Mouse (Mus musculus) kidney, adult 2 months (tissue): Measurements from ENCODE around the gene March2.

Source experiments
- CTCF ChIP-seq: fragments of 200-500 bp; conservative IDR thresholded peaks from 2 replicates; pipeline ENCODE4 v1.5.1; 2011; ENCODE audit warnings: low read depth, mild to moderate bottlenecking, control low read depth, low read length, moderate library complexity, mixed read lengths; ENCODE audit not compliant: insufficient read depth, insufficient read length
- POLR2A ChIP-seq: fragments of 200-500 bp; IDR thresholded peaks from one replicate; pipeline ENCODE4 v1.6.1; 2011; ENCODE audit warnings: low read depth, low read length, control low read depth

DNA sequence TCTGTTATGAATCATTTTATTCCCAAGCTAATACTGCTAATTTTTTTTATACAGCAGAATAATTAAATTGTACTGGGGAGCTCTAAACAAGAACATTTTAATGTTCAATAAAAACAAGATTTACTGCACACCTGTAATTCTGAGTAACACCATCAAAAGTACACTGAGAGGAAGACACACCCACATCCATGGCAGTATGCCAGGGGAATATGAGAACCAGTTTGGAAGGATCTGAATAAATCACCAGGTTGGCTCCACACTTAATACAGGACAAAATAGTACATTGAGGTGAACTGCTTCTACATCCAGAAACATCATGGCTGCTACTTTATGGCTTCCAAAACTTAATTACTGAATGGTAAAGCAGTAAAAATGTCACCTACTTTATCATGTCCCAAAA lies 43.0 kb downstream of the March2 start:
- no peak for TF ChIP-seq POLR2A
- TF ChIP-seq CTCF: no peak
